10 mouse cellular contexts compared by ENCODE assay signal in genomic region chr10:37988297-37989263, GRCm38 (mm10).
DNase-seq lines count a peak whose midpoint lies in the region; ATAC-seq and TF ChIP-seq lines count a peak whose summit lies in the region.
"Had no signal": no experiment of that assay in that cellular context is flagged by ENCODE, and none has a peak within 500 bp of the region (broad histone marks: within the 10 kb centered on the region; RNA-seq: fewer than 3 reads in every experiment).

No protein-coding gene starts in this region.

- WGBS in heart, embryonic 12.5 days, result 55% methylated on average over 11 of the region's 11 CpGs
- WGBS in midbrain, embryonic 13.5 days, result 49% methylated on average over 11 of the region's 11 CpGs
- whole genome bisulfite sequencing in intestine, postnatal 0 days, result 49% methylated on average over 11 of the region's 11 CpGs

- H3K9me3 ChIP-seq in heart, embryonic 12.5 days (replicated peaks), result no peaks in the 10 kb centered on the region; the same call in 1 of the 2 replicates
- H3K9me3 ChIP-seq in midbrain, embryonic 13.5 days, result no peaks in the 10 kb centered on the region
- H3K9me3 ChIP-seq in intestine, postnatal 0 days (ENCODE audit: control insufficient read depth), result no peaks in the 10 kb centered on the region
- H3K9me3 ChIP-seq: limb, embryonic 15.5 days had no signal

- H3K9ac ChIP-seq in heart, embryonic 12.5 days, result no peak overlapping the region
- no peak overlapping the region for H3K9ac ChIP-seq in midbrain, embryonic 13.5 days (replicated peaks)
- H3K9ac ChIP-seq in intestine, postnatal 0 days (ENCODE audit: low read depth, low read length), result no peak overlapping the region
- H3K9ac ChIP-seq: limb, embryonic 15.5 days had no signal

- H3K36me3 ChIP-seq in heart, embryonic 12.5 days, result no peaks in the 10 kb centered on the region
- H3K36me3 ChIP-seq in midbrain, embryonic 13.5 days, result no peaks in the 10 kb centered on the region
- no peaks in the 10 kb centered on the region for H3K36me3 ChIP-seq in intestine, postnatal 0 days (ENCODE audit: control insufficient read depth, insufficient read depth)
- H3K36me3 ChIP-seq: limb, embryonic 15.5 days had no signal

- no peak overlapping the region for H3K27ac ChIP-seq in heart, embryonic 12.5 days (ENCODE audit: poor library complexity, severe bottlenecking)
- H3K27ac ChIP-seq in midbrain, embryonic 13.5 days, result no peak overlapping the region
- no peak overlapping the region for H3K27ac ChIP-seq in intestine, postnatal 0 days (ENCODE audit: low read depth, low read length)
- H3K27ac ChIP-seq: limb, embryonic 15.5 days had no signal

- TF ChIP-seq POLR2A in brain, embryonic 14.5 days (IDR thresholded peaks at IDR 0.05; ENCODE audit: borderline replicate concordance, extremely low read depth, insufficient read depth, insufficient read length, poor library complexity, severe bottlenecking), result no peak

- peak; percentile 53 for DNase-seq in adrenal gland, postnatal 10 days
- DNase-seq in adrenal gland, postnatal 4 days (ENCODE audit: low spot score in 2 of 2), result no peak
- DNase-seq in brain, embryonic 14.5 days (ENCODE audit: low read depth), result peak; percentile 81
- DNase-seq in ovary, adult 18-20 months (ENCODE audit: low spot score), result no peak
- DNase-seq in left cerebral cortex, adult 11 months (ENCODE audit: low spot score), result no peak
- DNase-seq: lung, postnatal 36 days had no signal

- peak overlapping the region; percentile 6; the same call in 1 of the 2 replicates for H3K4me2 ChIP-seq in heart, embryonic 12.5 days
- peak overlapping the region; percentile 28; the same call in 1 of the 2 replicates for H3K4me2 ChIP-seq in midbrain, embryonic 13.5 days (replicated peaks)
- H3K4me2 ChIP-seq in intestine, postnatal 0 days (replicated peaks; ENCODE audit: low read depth), result no peak overlapping the region
- H3K4me2 ChIP-seq: limb, embryonic 15.5 days had no signal

- no peak for ATAC-seq in heart, embryonic 12.5 days (ENCODE audit: insufficient number of reproducible peaks, low FRiP score)
- ATAC-seq in midbrain, embryonic 13.5 days, result peak; percentile 83; the same call in 1 of the 2 replicates
- ATAC-seq in intestine, postnatal 0 days, result no peak

- no peak overlapping the region; the same call in 1 of the 2 replicates for H3K4me3 ChIP-seq in heart, embryonic 12.5 days
- no peak overlapping the region for H3K4me3 ChIP-seq in midbrain, embryonic 13.5 days (replicated peaks)
- H3K4me3 ChIP-seq in intestine, postnatal 0 days (ENCODE audit: low read depth, low read length), result no peak overlapping the region
- H3K4me3 ChIP-seq: limb, embryonic 15.5 days had no signal

- no peaks in the 10 kb centered on the region; the same call in 1 of the 2 replicates for H3K4me1 ChIP-seq in heart, embryonic 12.5 days (replicated peaks)
- H3K4me1 ChIP-seq in midbrain, embryonic 13.5 days (replicated peaks), result peaks cover 13% of the 10 kb centered on the region; the same call in 1 of the 2 replicates
- H3K4me1 ChIP-seq in intestine, postnatal 0 days (replicated peaks; ENCODE audit: control insufficient read depth, insufficient read depth, low read length), result no peaks in the 10 kb centered on the region
- H3K4me1 ChIP-seq: limb, embryonic 15.5 days had no signal

- no peak for TF ChIP-seq CTCF in brain, embryonic 14.5 days (IDR thresholded peaks at IDR 0.05; ENCODE audit: borderline replicate concordance, extremely low read depth, insufficient read depth, insufficient read length)
- no peak for TF ChIP-seq CTCF in intestine, postnatal 0 days (IDR thresholded peaks at IDR 0.05; ENCODE audit: low read depth)

- no peaks in the 10 kb centered on the region for H3K27me3 ChIP-seq in heart, embryonic 12.5 days (replicated peaks)
- H3K27me3 ChIP-seq in midbrain, embryonic 13.5 days, result no peaks in the 10 kb centered on the region
- H3K27me3 ChIP-seq in intestine, postnatal 0 days (replicated peaks; ENCODE audit: control insufficient read depth, insufficient read depth, low read length), result no peaks in the 10 kb centered on the region
- H3K27me3 ChIP-seq: limb, embryonic 15.5 days had no signal

Comparison
In these comparisons a context has a peak if more than half of its experiments do, and no peak if none do; other contexts are left out.
1. DNase-seq: peak in adrenal gland, postnatal 10 days (single experiment) and brain, embryonic 14.5 days (single experiment); none in adrenal gland, postnatal 4 days (0 of 2), ovary, adult 18-20 months (single experiment) and left cerebral cortex, adult 11 months (single experiment).